Mouse (Mus musculus): Measurements from ENCODE around the gene Rapgef6. TPM values are rescaled to one million over a fixed set of nuclear protein-coding genes. Genes with fewer than 3 reads are reported as not detected.

Rapgef6 gene
- polyA plus RNA-seq, 1 experiment from 2014 or later, result 33.2 TPM

GRCm38 (mm10) chr11:54718601-54719000 lies 196.0 kb downstream of the Rapgef6 start:
- DNase-seq, result no peak
- no peak overlapping the region for H3K4me2 ChIP-seq
- WGBS, result 90% methylated on average over 3 of the region's 3 CpGs
- no peaks in the 10 kb centered on the region for H3K9me3 ChIP-seq (ENCODE audit: low read depth, low read length)
- no peak overlapping the region for H3K27ac ChIP-seq (ENCODE audit: low read depth)
- H3K36me3 ChIP-seq (ENCODE audit: insufficient read depth), result peaks cover 68% of the 10 kb centered on the region
- H3K4me1 ChIP-seq (ENCODE audit: insufficient read depth), result no peaks in the 10 kb centered on the region
- no peak for TF ChIP-seq CTCF (IDR thresholded peaks at IDR 0.05; ENCODE audit: low read depth)
- no peaks in the 10 kb centered on the region for H3K27me3 ChIP-seq (ENCODE audit: insufficient read depth, low read length)
- H3K9ac ChIP-seq, result no peak overlapping the region
- no peak overlapping the region for H3K4me3 ChIP-seq (ENCODE audit: low read depth, low read length)
- ATAC-seq (ENCODE audit: insufficient read depth), result no peak

- H3K4me1 ChIP-seq (ENCODE audit: insufficient read depth), result no peaks in the 10 kb centered on the region; the same call in 1 of the 2 replicates
- H3K9me3 ChIP-seq (ENCODE audit: low read depth, low read length), result no peaks in the 10 kb centered on the region
- ATAC-seq (ENCODE audit: insufficient read depth) (no peak), DNase-seq (no peak)
- no peak overlapping the region for H3K27ac ChIP-seq (ENCODE audit: low read depth)
- no peak overlapping the region for H3K4me3 ChIP-seq (ENCODE audit: low read depth, low read length)
- H3K9ac ChIP-seq, result no peak overlapping the region
- no peak overlapping the region for H3K4me2 ChIP-seq
- H3K36me3 ChIP-seq (ENCODE audit: insufficient read depth), result peaks cover 69% of the 10 kb centered on the region
- H3K27me3 ChIP-seq (ENCODE audit: insufficient read depth, low read length), result no peaks in the 10 kb centered on the region
- 82% methylated on average over 6 of the region's 6 CpGs for WGBS
- TF ChIP-seq CTCF (IDR thresholded peaks at IDR 0.05; ENCODE audit: low read depth), result no peak
These were observed 199.4 kb downstream of the Rapgef6 start for GRCm38 (mm10) chr11:54722057-54722456.

GRCm38 (mm10) chr11:54724353-54725034 lies 201.8 kb downstream of the Rapgef6 start:
- H3K36me3 ChIP-seq (ENCODE audit: insufficient read depth), result peaks cover 59% of the 10 kb centered on the region
- 68% methylated on average over 4 of the region's 4 CpGs for WGBS
- H3K27me3 ChIP-seq (ENCODE audit: insufficient read depth, low read length), result no peaks in the 10 kb centered on the region
- ATAC-seq (ENCODE audit: insufficient read depth) (no peak), DNase-seq (peak; percentile 55)
- TF ChIP-seq CTCF (IDR thresholded peaks at IDR 0.05; ENCODE audit: low read depth), result no peak
- H3K9me3 ChIP-seq (ENCODE audit: low read depth, low read length), result no peaks in the 10 kb centered on the region
- H3K4me3 ChIP-seq (ENCODE audit: low read depth, low read length), result no peak overlapping the region
- no peak overlapping the region for H3K27ac ChIP-seq (ENCODE audit: low read depth)
- no peak overlapping the region for H3K9ac ChIP-seq
- H3K4me1 ChIP-seq (ENCODE audit: insufficient read depth), result no peaks in the 10 kb centered on the region; the same call in 1 of the 2 replicates
- H3K4me2 ChIP-seq, result no peak overlapping the region

- Histone ChIP-seq H3K9ac (no peak overlapping the region), H3K4me3 (ENCODE audit: low read depth, low read length) (no peak overlapping the region), H3K9me3 (ENCODE audit: low read depth, low read length) (no peaks in the 10 kb centered on the region), H3K27ac (ENCODE audit: low read depth) (no peak overlapping the region), H3K36me3 (ENCODE audit: insufficient read depth) (peaks cover 50% of the 10 kb centered on the region), H3K4me1 (ENCODE audit: insufficient read depth) (no peaks in the 10 kb centered on the region; the same call in 1 of the 2 replicates), H3K27me3 (ENCODE audit: insufficient read depth, low read length) (no peaks in the 10 kb centered on the region), H3K4me2 (no peak overlapping the region)
- no peak for TF ChIP-seq CTCF (IDR thresholded peaks at IDR 0.05; ENCODE audit: low read depth)
- 68% methylated on average over 3 of the region's 3 CpGs for WGBS
- ATAC-seq (ENCODE audit: insufficient read depth) (no peak), DNase-seq (no peak)
These were observed 204.0 kb downstream of the Rapgef6 start for GRCm38 (mm10) chr11:54726571-54727062.

GRCm38 (mm10) chr11:54727327-54727901 lies 204.8 kb downstream of the Rapgef6 start:
- Histone ChIP-seq H3K36me3 (ENCODE audit: insufficient read depth) (peaks cover 43% of the 10 kb centered on the region), H3K9me3 (ENCODE audit: low read depth, low read length) (no peaks in the 10 kb centered on the region), H3K4me1 (ENCODE audit: insufficient read depth) (no peaks in the 10 kb centered on the region; the same call in 1 of the 2 replicates), H3K4me2 (no peak overlapping the region), H3K4me3 (ENCODE audit: low read depth, low read length) (no peak overlapping the region), H3K27ac (ENCODE audit: low read depth) (0 out of 2 replicates have a peak overlapping the region, but pooled peaks have one; percentile 18), H3K9ac (no peak overlapping the region), H3K27me3 (ENCODE audit: insufficient read depth, low read length) (no peaks in the 10 kb centered on the region)
- no peak for TF ChIP-seq CTCF (IDR thresholded peaks at IDR 0.05; ENCODE audit: low read depth)
- ATAC-seq (ENCODE audit: insufficient read depth), result no peak
- WGBS, result 56% methylated on average over 5 of the region's 5 CpGs
- peak; percentile 20 for DNase-seq

- WGBS, result 96% methylated on average over 2 of the region's 2 CpGs
- Histone ChIP-seq H3K9me3 (ENCODE audit: low read depth, low read length) (no peaks in the 10 kb centered on the region), H3K36me3 (ENCODE audit: insufficient read depth) (peaks cover 33% of the 10 kb centered on the region; the same call in 1 of the 2 replicates), H3K27ac (ENCODE audit: low read depth) (no peak overlapping the region), H3K4me1 (ENCODE audit: insufficient read depth) (no peaks in the 10 kb centered on the region; the same call in 1 of the 2 replicates), H3K4me2 (no peak overlapping the region), H3K4me3 (ENCODE audit: low read depth, low read length) (no peak overlapping the region), H3K27me3 (ENCODE audit: insufficient read depth, low read length) (no peaks in the 10 kb centered on the region), H3K9ac (no peak overlapping the region)
- ATAC-seq (ENCODE audit: insufficient read depth), result no peak
- TF ChIP-seq CTCF (IDR thresholded peaks at IDR 0.05; ENCODE audit: low read depth), result no peak
- DNase-seq, result no peak
These were observed 205.7 kb downstream of the Rapgef6 start for GRCm38 (mm10) chr11:54728371-54728770.

GRCm38 (mm10) chr11:54729311-54729710 lies 206.7 kb downstream of the Rapgef6 start:
- no peaks in the 10 kb centered on the region for H3K9me3 ChIP-seq (ENCODE audit: low read depth, low read length)
- H3K4me1 ChIP-seq (ENCODE audit: insufficient read depth), result no peaks in the 10 kb centered on the region; the same call in 1 of the 2 replicates
- no peaks in the 10 kb centered on the region for H3K27me3 ChIP-seq (ENCODE audit: insufficient read depth, low read length)
- H3K9ac ChIP-seq, result no peak overlapping the region
- DNase-seq, result no peak
- TF ChIP-seq CTCF (IDR thresholded peaks at IDR 0.05; ENCODE audit: low read depth), result no peak
- H3K36me3 ChIP-seq (ENCODE audit: insufficient read depth), result peaks cover 29% of the 10 kb centered on the region; the same call in 1 of the 2 replicates
- H3K27ac ChIP-seq (ENCODE audit: low read depth), result no peak overlapping the region
- H3K4me2 ChIP-seq, result no peak overlapping the region
- no peak for ATAC-seq (ENCODE audit: insufficient read depth)
- 80% methylated on average over 3 of the region's 3 CpGs for WGBS
- H3K4me3 ChIP-seq (ENCODE audit: low read depth, low read length), result no peak overlapping the region

Measured in lung, embryonic 14.5 days (tissue).